Mouse (Mus musculus) kidney, postnatal 0 days (tissue): ENCODE data around the gene Slc26a3. TPM values are rescaled to one million over a fixed set of nuclear protein-coding genes. Genes with fewer than 3 reads are reported as not detected.

Source experiments
- ATAC-seq: fragments of 200-750 bp; cut with Nextera tagmentation; replicated peaks from 2 replicates; pipeline ENCODE4 v1.8.0; 2017; ENCODE audit warnings: low read depth, moderate number of reproducible peaks, moderate TSS enrichment, moderate library complexity; ENCODE audit not compliant: low FRiP score
- DNase-seq: peaks from one replicate; pipeline ENCODE4 v3.0.0-alpha.2; 2016; ENCODE audit warnings: low spot score
- H3K27ac ChIP-seq: fragments of 300-500 bp; sonication (generic); 2 replicates; pipeline ENCODE4 v1.5.1; 2014; ENCODE audit warnings: mild to moderate bottlenecking
- H3K27me3 ChIP-seq: fragments of 300-500 bp; sonication (generic); 2 replicates; pipeline ENCODE4 v1.6.1; 2014; ENCODE audit warnings: low read length, mixed read lengths; ENCODE audit not compliant: insufficient read depth
- H3K36me3 ChIP-seq: fragments of 300-500 bp; sonication (generic); 2 replicates; pipeline ENCODE4 v1.6.1; 2014; ENCODE audit warnings: low read length, mixed read lengths; ENCODE audit not compliant: insufficient read depth
- H3K4me1 ChIP-seq: fragments of 300-500 bp; sonication (generic); replicated peaks from 2 replicates; pipeline ENCODE4 v1.6.1; 2014; ENCODE audit warnings: antibody characterized with exemption, low read length, mixed read lengths; ENCODE audit not compliant: insufficient read depth
- H3K4me2 ChIP-seq: fragments of 300-500 bp; sonication (generic); 2 replicates; pipeline ENCODE4 v1.6.1; 2014; ENCODE audit warnings: mild to moderate bottlenecking, low read length, moderate library complexity, mixed read lengths
- H3K4me3 ChIP-seq: fragments of 300-500 bp; sonication (generic); replicated peaks from 2 replicates; pipeline ENCODE4 v1.5.1; 2014; ENCODE audit warnings: low read depth, low read length
- H3K9ac ChIP-seq: fragments of 300-500 bp; sonication (generic); 2 replicates; pipeline ENCODE4 v1.6.1; 2014; ENCODE audit warnings: low read depth, low read length
- H3K9me3 ChIP-seq: fragments of 300-500 bp; sonication (generic); replicated peaks from 2 replicates; pipeline ENCODE4 v1.6.1; 2016; ENCODE audit warnings: low read length, inconsistent platforms, mixed read lengths
- CTCF ChIP-seq: IDR thresholded peaks from 2 replicates; pipeline ENCODE4 v1.5.1; 2016; ENCODE audit warnings: antibody characterized with exemption, low read depth, mild to moderate bottlenecking, moderate library complexity
- WGBS: fragments of 180-500 bp; shearing (Covaris S2); extraction: QIAGEN DNeasy Blood & Tissue Kit; methylation state at CpG from one replicate; pipeline ENCODE4 v1.1.7; 2014; 5-methylcytosine and 5-hydroxymethylcytosine counted together
- polyA plus RNA-seq: library from polyadenylated mRNA; unstranded; fragments of >200 nt; fragmentation: Nextera tagmentation; extraction: Ambion mirVana; gene quantifications from 2 replicates; pipeline ENCODE4 v1.2.1, GENCODE M21; 2015

Gene Slc26a3
- polyA plus RNA-seq, 1 experiment from 2014 or later: 0.05 TPM

DNA sequence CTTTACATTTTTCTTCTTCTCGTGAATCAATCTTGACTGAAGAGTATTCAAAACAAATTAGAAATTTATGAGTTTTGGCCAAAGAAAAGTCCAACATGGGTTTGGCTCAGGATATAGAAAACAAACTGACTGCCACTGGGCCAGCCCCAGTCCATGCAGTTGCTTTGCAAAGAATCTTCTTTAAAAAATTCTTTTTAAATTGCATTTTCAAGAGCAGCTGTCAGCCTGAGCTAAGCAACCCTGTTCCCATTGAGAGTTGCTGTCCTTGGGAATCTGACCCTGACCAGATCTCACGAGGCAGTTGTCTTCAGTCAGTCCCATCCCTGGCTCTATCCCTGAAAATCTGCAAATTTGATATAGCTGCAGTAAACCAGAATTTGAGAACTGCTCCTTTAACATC lies 8.2 kb upstream of the Slc26a3 start:
- DNase-seq (peak; percentile 64), ATAC-seq (no peak; the same call in 1 of the 2 replicates)
- H3K9ac ChIP-seq: no peak overlapping the region
- H3K4me1 ChIP-seq: no peaks in the 10 kb centered on the region
- no peak overlapping the region for H3K4me2 ChIP-seq
- no peak overlapping the region for H3K27ac ChIP-seq
- H3K36me3 ChIP-seq: no peaks in the 10 kb centered on the region
- TF ChIP-seq CTCF: no peak
- WGBS: 53% methylated on average over 2 of the region's 2 CpGs
- no peak overlapping the region for H3K4me3 ChIP-seq
- no peaks in the 10 kb centered on the region for H3K27me3 ChIP-seq
- no peaks in the 10 kb centered on the region for H3K9me3 ChIP-seq

DNA sequence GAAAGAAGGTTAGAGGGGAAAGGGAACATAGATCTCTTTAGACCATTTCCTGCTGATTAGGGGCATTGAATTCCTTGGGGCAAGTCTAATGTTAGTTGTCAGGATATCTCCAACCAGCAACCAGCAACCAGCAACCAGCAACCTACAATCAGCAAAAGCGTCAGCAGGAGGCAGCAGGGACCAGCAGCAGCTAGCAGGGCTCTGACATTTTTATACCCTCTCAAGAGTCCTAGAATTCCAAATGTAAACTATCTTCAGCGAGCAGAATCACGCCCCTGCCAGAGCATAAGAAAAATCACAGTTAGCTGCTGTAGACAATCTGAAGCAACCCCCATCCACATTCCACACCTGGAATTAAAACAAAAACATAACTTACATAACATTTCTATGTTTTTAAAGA lies 3.4 kb upstream of the Slc26a3 start:
- no peaks in the 10 kb centered on the region for H3K9me3 ChIP-seq
- 43% methylated on average over 3 of the region's 3 CpGs for WGBS
- ATAC-seq (no peak), DNase-seq (no peak)
- H3K36me3 ChIP-seq: no peaks in the 10 kb centered on the region
- no peak overlapping the region for H3K4me3 ChIP-seq
- no peaks in the 10 kb centered on the region for H3K27me3 ChIP-seq
- no peak overlapping the region for H3K27ac ChIP-seq
- no peak overlapping the region for H3K9ac ChIP-seq
- H3K4me2 ChIP-seq: no peak overlapping the region
- no peaks in the 10 kb centered on the region for H3K4me1 ChIP-seq
- TF ChIP-seq CTCF: peak; percentile 28; the same call in 1 of the 2 replicates

DNA sequence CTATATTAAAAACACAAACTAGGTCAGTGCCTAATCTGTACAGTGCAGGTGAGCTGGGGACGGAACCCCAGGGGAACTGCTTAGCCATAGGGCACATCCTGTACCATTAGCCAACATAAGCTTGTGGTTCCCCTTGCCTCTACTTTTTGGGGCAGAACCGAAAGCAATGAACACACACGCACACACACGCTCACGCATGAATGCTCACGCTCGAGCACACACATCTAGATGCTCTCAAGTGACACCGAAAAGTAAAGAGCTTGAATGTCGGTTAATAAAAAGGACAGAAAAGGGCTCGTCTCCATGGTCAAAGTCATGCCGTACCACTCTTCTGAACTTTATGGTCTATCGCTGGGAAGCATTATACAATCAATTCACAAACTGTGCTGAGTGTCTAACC lies 1.0 kb downstream of the Slc26a3 start:
- Histone ChIP-seq H3K4me3 (no peak overlapping the region), H3K27me3 (no peaks in the 10 kb centered on the region), H3K4me2 (no peak overlapping the region), H3K9ac (no peak overlapping the region), H3K36me3 (no peaks in the 10 kb centered on the region), H3K4me1 (no peaks in the 10 kb centered on the region), H3K9me3 (no peaks in the 10 kb centered on the region), H3K27ac (no peak overlapping the region)
- DNase-seq (no peak), ATAC-seq (no peak)
- no peak for TF ChIP-seq CTCF
- 78% methylated on average over 12 of the region's 12 CpGs for WGBS

DNA sequence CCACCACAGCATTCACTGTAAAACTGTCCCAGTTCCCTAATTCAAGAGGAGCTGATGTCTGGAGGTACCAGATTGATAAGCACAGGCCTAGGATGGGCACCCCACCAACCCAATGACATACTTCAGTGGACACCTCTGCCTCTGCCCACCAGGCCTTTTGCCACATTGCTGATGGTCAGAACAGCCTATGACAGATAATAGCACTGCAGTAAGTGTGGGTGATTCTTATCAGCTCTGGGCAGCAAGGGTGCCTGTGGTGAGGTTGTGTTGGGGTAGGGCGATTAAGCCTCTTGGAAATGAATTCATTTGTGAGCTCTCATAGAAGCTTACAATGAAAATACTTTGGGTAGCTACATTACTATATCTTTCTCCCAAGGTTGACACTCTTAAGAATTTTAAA lies 5.2 kb downstream of the Slc26a3 start:
- Histone ChIP-seq H3K9me3 (no peaks in the 10 kb centered on the region), H3K9ac (no peak overlapping the region), H3K36me3 (no peaks in the 10 kb centered on the region), H3K27me3 (no peaks in the 10 kb centered on the region), H3K4me1 (no peaks in the 10 kb centered on the region), H3K27ac (no peak overlapping the region), H3K4me2 (no peak overlapping the region), H3K4me3 (no peak overlapping the region)
- ATAC-seq: no peak
- no peak for DNase-seq
- WGBS: 100% methylated on average over 1 of the region's 1 CpGs
- TF ChIP-seq CTCF: no peak

DNA sequence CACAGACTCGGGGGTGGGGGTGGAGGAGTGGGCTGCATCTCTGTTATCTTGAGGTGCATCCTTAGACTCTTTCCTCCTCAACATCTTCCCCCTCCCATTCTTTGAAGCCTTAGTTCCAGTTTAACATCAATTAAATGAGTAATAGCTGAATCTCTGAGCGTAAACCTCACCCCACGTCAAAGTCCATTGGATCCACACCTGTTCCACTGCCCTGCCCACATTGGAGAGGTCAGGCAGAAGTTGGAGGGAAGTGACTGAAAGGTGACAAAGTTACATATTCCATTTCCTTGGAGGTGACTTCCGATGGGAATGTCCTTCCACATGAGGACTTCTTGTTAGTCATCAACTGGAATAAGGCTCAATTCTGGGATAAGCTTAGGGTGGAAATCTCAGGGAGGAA lies 7.0 kb downstream of the Slc26a3 start:
- H3K4me3 ChIP-seq: no peak overlapping the region
- no peak overlapping the region for H3K27ac ChIP-seq
- ATAC-seq: no peak

DNA sequence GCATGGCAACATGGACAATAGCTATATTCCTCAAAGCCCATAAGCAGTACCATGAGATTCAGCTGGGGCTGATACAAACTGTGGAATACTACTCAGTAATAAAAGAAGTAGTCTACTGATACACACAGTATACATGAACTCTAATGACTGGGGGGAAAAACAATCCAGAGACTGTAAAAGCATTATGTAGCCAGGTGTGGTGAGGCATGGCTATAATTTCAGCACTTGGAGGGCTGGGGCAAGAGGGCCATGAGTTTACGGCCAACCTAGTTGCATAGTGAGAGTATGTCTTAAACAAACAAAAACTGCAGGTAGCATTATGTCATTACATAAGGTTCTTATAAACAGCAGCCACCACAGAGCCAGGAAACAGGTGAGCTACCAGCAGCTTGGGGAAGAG lies 10.2 kb downstream of the Slc26a3 start:
- H3K4me2 ChIP-seq: no peak overlapping the region
- no peak overlapping the region for H3K4me3 ChIP-seq
- no peak overlapping the region for H3K27ac ChIP-seq
- no peaks in the 10 kb centered on the region for H3K36me3 ChIP-seq
- ATAC-seq (no peak), DNase-seq (no peak)
- H3K9ac ChIP-seq: no peak overlapping the region
- H3K27me3 ChIP-seq: no peaks in the 10 kb centered on the region
- no peaks in the 10 kb centered on the region for H3K9me3 ChIP-seq
- no peak for TF ChIP-seq CTCF
- no peaks in the 10 kb centered on the region for H3K4me1 ChIP-seq
- 68% methylated on average over 1 of the region's 1 CpGs for WGBS

More for the DNA sequence above, 7.0 kb downstream of the Slc26a3 start:
- H3K9me3 ChIP-seq: no peaks in the 10 kb centered on the region
- no peaks in the 10 kb centered on the region for H3K36me3 ChIP-seq
- WGBS: 81% methylated on average over 4 of the region's 4 CpGs
- no peaks in the 10 kb centered on the region for H3K27me3 ChIP-seq
- TF ChIP-seq CTCF: no peak
- no peaks in the 10 kb centered on the region for H3K4me1 ChIP-seq
- H3K9ac ChIP-seq: no peak overlapping the region
- no peak for DNase-seq
- no peak overlapping the region for H3K4me2 ChIP-seq

DNA sequence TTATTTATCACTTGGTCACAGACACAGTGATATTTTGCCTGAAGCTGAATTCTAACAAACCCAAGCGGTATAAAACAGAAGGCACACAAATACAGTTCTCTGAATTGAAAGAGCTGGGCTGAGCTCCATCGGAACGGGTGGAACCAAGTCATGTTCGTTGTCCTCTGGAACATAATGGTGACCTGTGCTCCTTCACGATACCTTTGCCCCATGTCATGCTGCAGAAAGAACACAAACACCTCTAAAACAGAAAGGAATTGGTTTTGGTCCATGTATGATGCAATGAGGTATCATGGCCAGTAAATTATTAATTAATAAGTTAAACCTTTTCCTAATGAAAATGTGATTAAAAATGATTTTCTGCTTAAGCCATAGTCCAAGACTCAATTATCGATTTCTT lies 11.3 kb downstream of the Slc26a3 start:
- WGBS: 86% methylated on average over 6 of the region's 6 CpGs

More for the DNA sequence above, 11.3 kb downstream of the Slc26a3 start:
- Histone ChIP-seq H3K9me3 (no peaks in the 10 kb centered on the region), H3K27ac (no peak overlapping the region), H3K36me3 (no peaks in the 10 kb centered on the region), H3K4me1 (no peaks in the 10 kb centered on the region), H3K9ac (no peak overlapping the region), H3K4me3 (no peak overlapping the region), H3K27me3 (no peaks in the 10 kb centered on the region), H3K4me2 (no peak overlapping the region)
- no peak for DNase-seq
- no peak for TF ChIP-seq CTCF
- no peak for ATAC-seq
